Mouse (Mus musculus) heart, postnatal 0 days (tissue): ENCODE measurements around the gene Runx1.

Experiments
- CTCF ChIP-seq: IDR thresholded peaks from 2 replicates; pipeline ENCODE4 v1.5.1; 2016; ENCODE audit warnings: antibody characterized with exemption, control low read depth, low read depth
- EP300 ChIP-seq: IDR thresholded peaks from 2 replicates; pipeline ENCODE4 v1.6.1; 2016; ENCODE audit warnings: antibody characterized with exemption, low read depth

DNA sequence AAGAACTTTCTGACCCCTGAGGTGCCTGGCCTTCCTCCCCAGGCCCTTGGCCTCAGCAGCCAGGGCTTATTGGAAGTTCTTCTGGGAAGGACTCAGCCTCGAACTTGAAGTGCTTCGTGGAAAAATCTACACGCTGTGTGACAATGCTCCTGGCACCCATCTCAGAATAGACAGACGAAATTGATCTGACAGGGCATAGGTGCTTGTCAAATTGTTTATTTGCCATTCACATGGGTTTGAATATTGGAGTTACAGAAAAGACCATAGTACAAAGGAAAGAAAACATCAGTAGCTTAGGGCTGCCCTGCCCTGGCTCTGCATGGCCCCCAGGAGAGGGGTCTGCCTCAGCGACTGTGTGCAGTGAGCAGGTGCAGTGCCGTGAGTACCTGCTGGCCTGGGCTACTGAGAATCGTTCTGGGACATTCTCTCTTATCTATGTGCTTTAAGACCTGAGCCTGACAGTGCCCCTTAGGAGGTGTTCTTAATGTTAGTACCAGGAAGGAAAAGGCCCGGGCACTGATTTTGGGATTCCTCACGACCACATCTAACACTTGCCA, 224.6 kb downstream of the Runx1 start:
- TF ChIP-seq CTCF (no peak), EP300 (no peak)
